Mouse (Mus musculus) hindbrain, embryonic 14.5 days (tissue): ENCODE measurements around the gene Cdk2ap1. TPM values are rescaled to one million over a fixed set of nuclear protein-coding genes. Genes with fewer than 3 reads are reported as not detected.
"Not testable (repeated sequence)": the region's sequence is repeated elsewhere in the genome, so short reads cannot be mapped to it uniquely, and the experiment has no call there.

Experiments
- ATAC-seq: fragments of 200-750 bp; cut with Nextera tagmentation; 2 replicates; pipeline ENCODE4 v1.8.0; 2017; ENCODE audit warnings: moderate number of reproducible peaks, mild to moderate bottlenecking, moderate TSS enrichment, moderate library complexity; ENCODE audit not compliant: low FRiP score
- DNase-seq: peaks from one replicate; pipeline ENCODE4 v3.0.0-alpha.2; 2015; ENCODE audit warnings: low spot score
- H3K27ac ChIP-seq: fragments of 300-500 bp; sonication (generic); 2 replicates; pipeline ENCODE4 v1.5.1; 2014; ENCODE audit warnings: mild to moderate bottlenecking, moderate library complexity
- H3K27me3 ChIP-seq: fragments of 300-500 bp; sonication (generic); 2 replicates; pipeline ENCODE4 v1.6.1; 2014; ENCODE audit warnings: mild to moderate bottlenecking, low read length, mixed read lengths; ENCODE audit not compliant: control insufficient read depth, insufficient read depth
- H3K36me3 ChIP-seq: fragments of 300-500 bp; sonication (generic); replicated peaks from 2 replicates; pipeline ENCODE4 v1.6.1; 2014; ENCODE audit not compliant: control insufficient read depth, insufficient read depth
- H3K4me1 ChIP-seq: fragments of 300-500 bp; sonication (generic); replicated peaks from 2 replicates; pipeline ENCODE4 v1.6.1; 2014; ENCODE audit warnings: antibody characterized with exemption, low read length, mixed read lengths; ENCODE audit not compliant: control insufficient read depth, insufficient read depth
- H3K4me2 ChIP-seq: fragments of 300-500 bp; sonication (generic); replicated peaks from 2 replicates; pipeline ENCODE4 v1.6.1; 2014; ENCODE audit warnings: mild to moderate bottlenecking, moderate library complexity
- H3K4me3 ChIP-seq: fragments of 300-500 bp; sonication (generic); replicated peaks from 2 replicates; pipeline ENCODE4 v1.5.1; 2014; ENCODE audit warnings: mild to moderate bottlenecking, low read length
- H3K9ac ChIP-seq: fragments of 300-500 bp; sonication (generic); 2 replicates; pipeline ENCODE4 v1.6.1; 2014
- H3K9me3 ChIP-seq: fragments of 300-500 bp; sonication (generic); 2 replicates; pipeline ENCODE4 v1.6.1; 2016; ENCODE audit warnings: low read length; ENCODE audit not compliant: control insufficient read depth
- WGBS: fragments of 180-500 bp; shearing (Covaris S2); extraction: QIAGEN DNeasy Blood & Tissue Kit; methylation state at CpG from one replicate; pipeline ENCODE4 v1.1.7; 2014; 5-methylcytosine and 5-hydroxymethylcytosine counted together
- polyA plus RNA-seq: library from polyadenylated mRNA; unstranded; fragments of >200 nt; fragmentation: Nextera tagmentation; extraction: Ambion mirVana; gene quantifications from 2 replicates; pipeline ENCODE4 v1.2.1, GENCODE M21; 2014

Cdk2ap1 gene
- polyA plus RNA-seq, result 59.5 and 70.7 TPM in 2 replicates

GRCm38 (mm10) chr5:124362982-124363381 lies at the start of gene Cdk2ap1:
Gene Cdk2ap1, minus strand, starts transcription at chr5:124363082.
- H3K4me3 ChIP-seq, H3K4me1 ChIP-seq, H3K36me3 ChIP-seq, H3K27me3 ChIP-seq, H3K27ac ChIP-seq, H3K9ac ChIP-seq, H3K9me3 ChIP-seq, H3K4me2 ChIP-seq, ATAC-seq, DNase-seq: not testable (repeated sequence)
- WGBS, result 94% methylated on average over 5 of the region's 5 CpGs

DNA sequence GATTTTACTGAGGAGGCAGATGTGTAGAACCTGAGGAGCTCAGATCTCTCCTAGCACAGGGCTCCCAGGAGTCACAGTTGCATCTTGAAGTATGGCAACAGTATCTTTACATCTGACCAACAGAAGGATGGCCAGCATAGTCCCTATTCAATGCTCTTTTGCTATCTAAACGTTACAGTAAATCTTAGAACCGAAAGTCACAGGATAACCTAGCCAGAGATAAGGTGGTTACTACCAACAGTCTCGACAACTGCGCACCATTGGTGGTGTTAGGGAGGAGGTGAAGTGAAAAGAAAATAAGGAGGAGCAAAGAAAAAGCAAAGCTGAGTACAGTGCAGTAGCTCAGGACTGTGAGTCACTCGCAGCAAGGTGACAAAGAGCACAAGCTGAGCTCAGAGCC lies 49.3 kb upstream of the Cdk2ap1 start:
- Histone ChIP-seq H3K4me3 (no peak overlapping the region), H3K27ac (no peak overlapping the region), H3K9ac (no peak overlapping the region), H3K4me2 (no peak overlapping the region), H3K27me3 (no peaks in the 10 kb centered on the region), H3K9me3 (no peaks in the 10 kb centered on the region), H3K36me3 (peaks cover 60% of the 10 kb centered on the region), H3K4me1 (no peaks in the 10 kb centered on the region)
- WGBS, result 94% methylated on average over 5 of the region's 5 CpGs
- DNase-seq (no peak), ATAC-seq (no peak)

GRCm38 (mm10) chr5:124410808-124411207 lies 47.9 kb upstream of the Cdk2ap1 start:
- WGBS, result 83% methylated on average over 3 of the region's 3 CpGs

DNA sequence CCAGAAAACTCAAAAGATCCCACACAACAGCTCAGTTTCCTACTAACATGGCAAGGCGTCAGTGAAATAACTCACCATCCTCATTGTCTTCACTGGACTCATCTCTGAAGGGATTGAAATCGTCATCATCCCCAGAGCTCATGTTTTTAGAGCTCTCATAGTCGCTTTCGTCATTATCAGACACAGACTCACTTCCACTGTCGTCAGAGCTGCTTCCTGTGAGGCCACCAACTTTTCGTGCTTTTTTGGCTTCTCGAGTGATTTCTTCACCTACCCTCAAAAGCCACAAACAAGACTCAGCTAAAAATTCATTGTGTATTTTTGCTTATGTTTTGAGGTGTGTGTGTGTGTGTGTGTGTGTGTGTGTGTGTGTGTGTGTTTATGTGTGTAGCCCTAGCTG lies 30.8 kb upstream of the Cdk2ap1 start:
- H3K27ac ChIP-seq, result no peak overlapping the region
- 93% methylated on average over 7 of the region's 7 CpGs for WGBS
- DNase-seq (no peak), ATAC-seq (no peak)
- no peak overlapping the region for H3K4me2 ChIP-seq
- H3K9ac ChIP-seq, result no peak overlapping the region
- H3K36me3 ChIP-seq, result peaks cover 99% of the 10 kb centered on the region
- no peak overlapping the region for H3K4me3 ChIP-seq
- H3K9me3 ChIP-seq, result no peaks in the 10 kb centered on the region
- H3K4me1 ChIP-seq, result no peaks in the 10 kb centered on the region
- no peaks in the 10 kb centered on the region for H3K27me3 ChIP-seq

More at GRCm38 (mm10) chr5:124410808-124411207, 47.9 kb upstream of the Cdk2ap1 start:
- Histone ChIP-seq H3K4me2 (no peak overlapping the region), H3K4me3 (no peak overlapping the region), H3K9me3 (no peaks in the 10 kb centered on the region), H3K9ac (no peak overlapping the region), H3K36me3 (peaks cover 74% of the 10 kb centered on the region), H3K27ac (no peak overlapping the region), H3K4me1 (no peaks in the 10 kb centered on the region), H3K27me3 (no peaks in the 10 kb centered on the region)
- DNase-seq (no peak), ATAC-seq (no peak)

DNA sequence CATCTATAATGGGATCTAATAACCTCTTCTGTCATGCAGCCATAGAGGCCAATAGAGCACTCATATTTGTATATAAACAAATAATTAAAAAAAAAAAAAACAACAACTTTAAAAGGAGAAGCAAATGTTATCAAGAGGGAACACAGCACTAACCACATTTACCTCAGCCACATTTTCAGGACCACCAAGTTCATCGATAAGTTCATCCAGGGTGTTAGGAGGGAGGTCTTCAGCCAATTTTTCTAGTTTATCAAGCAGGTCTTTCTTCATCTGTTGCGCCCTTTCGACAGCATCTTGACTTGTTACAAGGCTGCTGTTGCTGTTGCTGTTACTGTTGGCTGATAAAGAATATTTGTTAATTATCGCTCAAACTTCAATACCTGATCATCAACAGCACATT lies 29.5 kb upstream of the Cdk2ap1 start:
- no peak for ATAC-seq
- peaks cover 97% of the 10 kb centered on the region for H3K36me3 ChIP-seq
- over 99% methylated on average over 4 of the region's 4 CpGs for WGBS

DNA sequence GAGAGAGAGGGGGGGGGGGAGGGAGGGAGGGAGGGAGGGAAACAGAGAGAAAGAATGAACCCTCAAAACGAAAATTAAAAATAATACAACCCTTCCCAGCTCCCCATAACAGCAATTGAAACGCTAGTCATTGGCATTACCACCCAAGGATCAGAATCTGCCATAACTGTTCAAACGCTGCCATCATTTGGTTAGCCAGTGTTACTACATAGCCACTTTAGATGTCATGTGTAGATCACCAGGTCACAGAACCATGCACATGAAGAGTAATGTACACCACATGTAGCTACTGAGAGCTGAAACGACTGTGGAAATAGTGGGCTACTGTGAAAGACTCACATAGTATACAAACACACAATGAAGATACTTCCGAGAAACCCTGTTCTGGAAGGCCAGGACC lies 25.1 kb upstream of the Cdk2ap1 start:
- ATAC-seq, result no peak
- peaks cover 94% of the 10 kb centered on the region for H3K36me3 ChIP-seq

More for the DNA sequence above, 29.5 kb upstream of the Cdk2ap1 start:
- H3K9ac ChIP-seq, result no peak overlapping the region
- no peak overlapping the region for H3K4me2 ChIP-seq
- no peak for DNase-seq
- H3K4me3 ChIP-seq, result no peak overlapping the region
- H3K4me1 ChIP-seq, result no peaks in the 10 kb centered on the region
- no peak overlapping the region for H3K27ac ChIP-seq
- no peaks in the 10 kb centered on the region for H3K9me3 ChIP-seq
- H3K27me3 ChIP-seq, result no peaks in the 10 kb centered on the region

DNA sequence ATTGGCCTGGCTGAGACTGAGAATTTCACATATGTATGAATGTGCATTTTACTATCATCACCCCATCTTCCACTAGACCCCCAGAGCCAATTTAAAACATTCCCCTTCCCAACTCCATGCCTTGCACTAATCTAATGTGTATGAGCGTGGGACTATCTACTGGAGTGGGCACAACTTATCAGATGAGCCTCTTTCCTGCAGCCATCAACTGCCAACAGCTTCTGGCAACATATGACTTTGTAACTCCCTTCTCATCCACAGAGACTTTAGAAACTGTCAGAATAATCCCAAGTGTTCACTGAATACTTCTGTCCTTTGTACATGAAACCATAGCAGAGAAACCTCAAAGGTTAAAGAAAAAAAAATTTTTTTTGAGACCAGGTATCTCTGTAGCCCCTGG lies 17.2 kb upstream of the Cdk2ap1 start:
- Histone ChIP-seq H3K4me1 (no peaks in the 10 kb centered on the region), H3K9ac (no peak overlapping the region), H3K27ac (no peak overlapping the region), H3K4me3 (no peak overlapping the region), H3K4me2 (no peak overlapping the region), H3K9me3 (no peaks in the 10 kb centered on the region), H3K27me3 (no peaks in the 10 kb centered on the region), H3K36me3 (peaks cover 92% of the 10 kb centered on the region)
- no peak for DNase-seq
- no peak for ATAC-seq
- 100% methylated on average over 1 of the region's 1 CpGs for WGBS

More for the DNA sequence above, 25.1 kb upstream of the Cdk2ap1 start:
- Histone ChIP-seq H3K27me3 (no peaks in the 10 kb centered on the region), H3K4me1 (no peaks in the 10 kb centered on the region), H3K4me2 (no peak overlapping the region), H3K27ac (no peak overlapping the region), H3K9ac (no peak overlapping the region), H3K9me3 (no peaks in the 10 kb centered on the region), H3K4me3 (no peak overlapping the region)
- peak; percentile 36 for DNase-seq
- WGBS, result 88% methylated on average over 5 of the region's 5 CpGs

DNA sequence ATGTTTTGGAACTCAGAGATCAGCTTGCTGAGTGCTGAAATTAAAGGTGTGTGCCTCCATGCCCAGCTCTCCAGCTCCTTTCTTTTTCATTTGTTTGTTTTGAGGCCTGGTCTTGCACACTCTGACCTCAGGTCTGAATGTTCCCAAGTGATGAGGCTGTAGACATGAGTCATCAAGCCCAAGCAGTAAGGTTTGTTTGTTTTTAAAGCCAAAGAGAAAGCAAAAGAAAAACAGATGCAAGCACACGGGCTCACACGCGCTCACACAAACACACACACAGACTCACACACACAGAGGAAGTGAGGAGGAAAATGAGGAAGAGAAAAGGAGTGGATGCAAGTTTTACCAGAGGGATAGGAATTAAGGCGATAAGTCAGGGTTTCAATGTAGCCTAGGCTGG lies 14.3 kb upstream of the Cdk2ap1 start:
- Histone ChIP-seq H3K4me1 (no peaks in the 10 kb centered on the region), H3K27me3 (no peaks in the 10 kb centered on the region), H3K9me3 (no peaks in the 10 kb centered on the region), H3K4me2 (no peak overlapping the region), H3K4me3 (no peak overlapping the region), H3K27ac (no peak overlapping the region), H3K36me3 (peaks cover 91% of the 10 kb centered on the region), H3K9ac (no peak overlapping the region)
- no peak for DNase-seq
- WGBS, result 97% methylated on average over 4 of the region's 4 CpGs
- ATAC-seq, result no peak

DNA sequence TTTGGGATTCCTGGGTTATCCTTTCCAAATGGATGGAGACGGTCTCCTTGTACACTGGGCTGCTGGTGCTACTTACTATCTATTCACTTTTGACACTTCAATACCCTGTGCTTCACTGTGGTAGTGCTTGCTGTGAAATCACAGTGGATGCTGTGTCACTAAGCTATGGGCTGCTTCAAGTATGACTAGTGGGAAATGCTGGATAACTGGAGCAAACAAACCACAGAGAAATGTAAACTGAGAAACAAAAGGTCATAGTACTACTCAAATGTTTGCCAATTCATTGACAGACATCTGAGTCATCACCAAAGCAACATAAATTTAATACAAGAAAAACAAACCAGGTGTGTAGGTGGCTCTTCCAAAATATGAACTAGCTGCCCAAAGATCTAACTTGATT lies 13.5 kb upstream of the Cdk2ap1 start:
- no peak overlapping the region for H3K4me2 ChIP-seq
- ATAC-seq, result no peak
- H3K4me3 ChIP-seq, result no peak overlapping the region
- H3K4me1 ChIP-seq, result no peaks in the 10 kb centered on the region
- DNase-seq, result no peak
- H3K9me3 ChIP-seq, result no peaks in the 10 kb centered on the region
- peaks cover 91% of the 10 kb centered on the region for H3K36me3 ChIP-seq
- H3K9ac ChIP-seq, result no peak overlapping the region
- no peaks in the 10 kb centered on the region for H3K27me3 ChIP-seq
- H3K27ac ChIP-seq, result no peak overlapping the region
- 97% methylated on average over 1 of the region's 1 CpGs for whole genome bisulfite sequencing

DNA sequence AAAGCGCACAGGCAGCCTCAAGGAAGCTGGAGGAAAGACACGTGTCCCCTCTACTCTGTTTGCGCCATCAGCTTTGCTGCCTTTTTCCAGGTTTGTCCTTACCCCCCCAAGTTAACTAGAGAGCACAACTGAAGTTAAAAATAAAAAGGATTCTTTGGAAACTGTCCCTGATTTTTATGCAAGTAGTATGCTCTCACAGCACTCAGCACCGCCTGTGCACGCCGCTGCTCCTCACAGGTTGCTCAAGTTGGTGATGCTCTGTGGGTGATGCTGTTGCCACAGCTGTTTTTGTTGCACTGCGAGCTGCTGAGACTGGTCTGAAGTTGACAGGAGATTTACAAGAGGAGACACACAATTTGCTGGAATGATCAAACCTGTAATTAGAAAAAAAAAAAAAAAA lies 11.4 kb upstream of the Cdk2ap1 start:
- no peak overlapping the region for H3K9ac ChIP-seq
- H3K9me3 ChIP-seq, result no peaks in the 10 kb centered on the region
- no peak overlapping the region for H3K27ac ChIP-seq
- no peak for DNase-seq
- H3K4me1 ChIP-seq, result no peaks in the 10 kb centered on the region
- no peak overlapping the region for H3K4me2 ChIP-seq
- WGBS, result 98% methylated on average over 7 of the region's 7 CpGs
- H3K36me3 ChIP-seq, result peaks cover 91% of the 10 kb centered on the region
- ATAC-seq, result no peak
- H3K4me3 ChIP-seq, result no peak overlapping the region
- no peaks in the 10 kb centered on the region for H3K27me3 ChIP-seq
